Mouse (Mus musculus): ENCODE data around the gene Yif1b. TPM values are rescaled to one million over a fixed set of nuclear protein-coding genes. Genes with fewer than 3 reads are reported as not detected.
"Not testable (repeated sequence)": the region's sequence is repeated elsewhere in the genome, so short reads cannot be mapped to it uniquely, and the experiment has no call there.

Yif1b gene
- total RNA-seq (2014; fragmentation: Nextera tagmentation) (32.2 and 50.7 TPM in 2 replicates), total RNA-seq (2017) (11.4 and 23.5 TPM in 2 replicates)

DNA sequence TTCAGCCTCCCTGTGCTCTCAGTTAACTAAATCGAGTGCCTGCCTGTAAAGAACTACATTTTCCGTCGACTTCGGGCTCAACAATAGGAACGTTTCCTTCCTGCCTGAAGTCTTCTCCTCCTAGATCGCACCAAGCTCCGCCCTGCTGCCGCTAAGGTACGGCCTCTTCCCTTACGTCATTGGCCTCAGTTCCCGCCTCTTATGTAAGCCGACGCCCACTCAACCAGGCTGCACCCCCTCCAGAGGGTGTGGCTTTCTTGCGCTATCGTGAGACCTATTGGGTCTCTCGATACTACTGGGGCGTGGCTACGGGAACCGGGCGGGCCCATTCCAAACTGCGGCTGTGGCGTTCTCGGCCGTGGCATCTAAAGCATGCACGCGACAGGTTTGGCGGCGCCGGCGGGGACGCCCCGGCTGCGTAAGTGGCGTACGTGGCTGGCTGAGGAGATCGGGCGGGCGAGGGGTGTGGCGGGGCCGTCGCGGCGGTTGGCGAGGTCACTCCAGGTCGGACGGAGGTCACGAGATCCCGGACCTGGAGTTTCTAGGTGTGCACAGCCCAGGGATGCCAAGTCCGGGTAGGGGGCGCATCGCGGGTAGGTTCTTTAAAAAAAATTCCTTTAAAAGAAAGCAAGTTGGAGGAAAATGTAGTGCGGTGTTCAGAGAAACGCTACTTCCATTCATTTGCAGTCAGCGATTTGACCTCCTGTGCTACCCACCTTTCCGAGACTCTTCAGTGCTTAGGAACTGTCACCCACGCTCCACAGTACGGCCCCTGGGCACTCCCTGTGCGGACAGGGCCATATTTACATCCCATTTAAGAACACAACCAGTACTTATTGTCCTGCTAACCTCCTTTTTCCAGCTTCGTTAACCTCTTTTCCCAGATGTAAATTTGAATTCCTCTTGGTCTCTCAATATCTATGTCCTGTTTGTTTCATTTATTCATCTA lies at the start of gene Yif1b:
TSS of gene Yif1b (plus strand) at position 311 of the 949 bp plus-strand sequence.
- peak; percentile 93 for ATAC-seq (replicated peaks; ENCODE audit: low FRiP score, low TSS enrichment, poor library complexity, severe bottlenecking)

DNA sequence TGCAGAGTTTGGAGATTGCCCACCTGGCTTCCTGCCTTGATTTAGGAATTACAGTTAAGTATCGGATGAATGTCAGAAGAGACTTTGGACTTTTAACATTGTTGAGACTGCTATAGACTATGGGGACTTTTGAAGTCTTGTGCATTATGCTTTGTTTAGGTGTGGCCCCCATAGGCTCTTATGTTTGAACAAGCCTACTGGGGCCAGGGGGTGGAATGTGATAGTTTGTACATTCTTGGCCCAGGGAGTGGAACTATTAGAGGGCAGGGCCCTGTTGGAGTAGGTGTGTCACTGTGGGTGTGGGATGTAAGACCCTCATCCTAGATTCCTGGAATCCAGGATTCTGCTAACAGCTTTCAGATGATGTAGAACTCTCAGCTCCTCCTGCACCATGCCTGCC lies 43.9 kb upstream of the Yif1b start:
- not testable (repeated sequence) for ATAC-seq (replicated peaks; ENCODE audit: low FRiP score, low TSS enrichment, poor library complexity, severe bottlenecking)

DNA sequence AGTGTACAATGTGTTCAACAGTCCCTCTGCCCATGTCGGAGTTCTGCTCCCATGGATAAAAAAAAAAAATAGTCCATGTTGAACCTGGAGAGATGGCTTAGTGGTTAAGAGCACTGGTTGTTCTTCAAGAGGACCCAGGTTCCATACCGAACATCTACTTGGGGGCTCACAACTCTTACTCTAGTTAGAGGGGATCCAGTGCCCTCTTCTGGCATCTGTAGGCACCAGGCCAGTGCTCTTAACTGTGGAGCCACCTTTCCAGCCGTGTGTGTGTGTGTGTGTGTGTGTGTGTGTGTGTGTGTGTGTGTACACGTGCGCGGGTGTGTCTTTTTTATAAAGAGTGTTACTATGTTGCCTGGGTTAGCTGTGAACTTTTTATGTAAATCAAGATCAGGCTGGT lies 35.6 kb upstream of the Yif1b start:
- ATAC-seq (replicated peaks; ENCODE audit: low FRiP score, low TSS enrichment, poor library complexity, severe bottlenecking): no peak

DNA sequence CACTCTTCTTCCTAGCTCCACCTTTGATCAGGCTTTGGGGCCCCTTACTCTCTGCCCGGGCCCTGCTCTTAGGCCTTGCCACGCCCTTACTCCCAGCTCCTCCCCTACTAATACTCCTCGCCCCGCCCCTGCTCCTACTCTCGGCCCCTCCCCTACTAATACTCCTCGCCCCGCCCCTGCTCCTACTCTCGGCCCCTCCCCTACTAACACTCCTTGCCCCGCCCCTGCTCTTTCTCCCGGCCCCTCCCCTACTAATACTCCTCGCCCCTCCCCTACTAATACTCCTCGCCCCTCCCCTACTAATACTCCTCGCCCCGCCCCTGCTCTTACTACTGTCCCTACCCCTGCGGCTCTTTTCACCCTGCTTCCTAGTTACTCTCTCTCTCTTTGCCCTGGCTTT lies 27.1 kb upstream of the Yif1b start:
- ATAC-seq (replicated peaks; ENCODE audit: low FRiP score, low TSS enrichment, poor library complexity, severe bottlenecking): peak; percentile 67

- ATAC-seq (replicated peaks; ENCODE audit: low FRiP score, low TSS enrichment, poor library complexity, severe bottlenecking): peak; percentile 90
Measured at GRCm38 (mm10) chr7:29211415-29212198, 26.5 kb upstream of the Yif1b start.

- ATAC-seq (replicated peaks; ENCODE audit: low FRiP score, low TSS enrichment, poor library complexity, severe bottlenecking): no peak
Measured at GRCm38 (mm10) chr7:29212199-29212765, 25.8 kb upstream of the Yif1b start.

DNA sequence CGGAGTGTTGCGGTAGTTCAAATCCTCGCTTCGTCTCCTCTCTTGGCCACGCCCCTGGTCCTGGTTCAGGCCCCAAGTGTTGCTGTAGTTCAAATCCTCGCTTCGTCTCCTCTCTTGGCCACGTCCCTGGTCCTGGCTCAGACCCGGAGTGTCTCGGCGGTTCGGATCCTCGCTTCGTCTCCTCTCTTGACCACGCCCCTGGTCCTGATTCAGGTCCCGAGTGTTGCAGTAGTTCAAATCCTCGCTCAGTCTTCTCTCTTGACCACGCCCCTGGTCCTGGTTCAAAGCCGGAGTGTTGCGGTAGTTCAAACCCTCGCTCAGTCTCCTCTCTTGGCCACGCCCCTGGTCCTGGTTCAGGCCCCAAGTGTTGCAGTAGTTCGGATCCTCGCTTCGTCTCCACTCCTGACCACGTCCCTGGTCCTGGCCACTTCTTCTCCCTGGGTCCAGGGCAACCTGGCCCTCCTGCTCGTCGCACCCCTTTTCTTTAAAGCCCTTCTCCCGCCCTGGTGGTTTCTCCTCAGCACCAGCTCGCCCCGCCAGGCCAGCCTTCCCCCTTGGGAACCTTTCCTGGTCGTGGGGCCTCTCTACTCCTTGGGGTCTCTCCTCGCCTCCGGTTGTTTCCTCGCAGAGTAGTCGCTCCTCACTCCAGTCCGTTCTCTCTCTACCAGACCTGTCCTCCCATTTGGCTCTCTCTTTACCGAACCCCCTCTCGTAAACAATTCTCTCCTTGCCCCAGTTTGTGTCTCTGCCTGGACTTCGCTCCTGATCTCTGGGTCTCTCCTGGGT lies 25.2 kb upstream of the Yif1b start:
- ATAC-seq (replicated peaks; ENCODE audit: low FRiP score, low TSS enrichment, poor library complexity, severe bottlenecking): not testable (repeated sequence)

DNA sequence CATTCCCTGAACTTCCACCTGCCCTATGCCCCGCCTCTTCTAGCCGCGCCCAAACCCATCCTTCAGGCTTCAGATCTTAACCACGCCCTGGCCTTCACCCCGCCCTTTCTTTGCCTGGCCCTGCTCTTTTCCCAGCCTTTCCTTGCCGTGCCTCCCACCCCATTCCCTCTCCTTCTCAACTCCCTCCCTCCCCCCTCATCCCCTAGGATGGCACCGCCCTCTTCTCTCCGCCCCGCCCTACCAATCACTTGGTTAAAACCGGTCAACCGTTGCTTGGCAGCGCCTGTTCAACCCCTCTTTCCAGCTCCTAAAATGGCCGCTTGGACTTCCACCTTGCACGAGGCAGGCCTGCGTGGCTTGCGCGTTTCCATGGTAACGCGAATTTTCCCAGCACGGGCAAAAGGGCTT lies 24.4 kb upstream of the Yif1b start, which contains the start of gene Catsperg1:
TSS of gene Catsperg1 (minus strand) at position 361 of the 408 bp plus-strand sequence.
- no peak for ATAC-seq (replicated peaks; ENCODE audit: low FRiP score, low TSS enrichment, poor library complexity, severe bottlenecking)

DNA sequence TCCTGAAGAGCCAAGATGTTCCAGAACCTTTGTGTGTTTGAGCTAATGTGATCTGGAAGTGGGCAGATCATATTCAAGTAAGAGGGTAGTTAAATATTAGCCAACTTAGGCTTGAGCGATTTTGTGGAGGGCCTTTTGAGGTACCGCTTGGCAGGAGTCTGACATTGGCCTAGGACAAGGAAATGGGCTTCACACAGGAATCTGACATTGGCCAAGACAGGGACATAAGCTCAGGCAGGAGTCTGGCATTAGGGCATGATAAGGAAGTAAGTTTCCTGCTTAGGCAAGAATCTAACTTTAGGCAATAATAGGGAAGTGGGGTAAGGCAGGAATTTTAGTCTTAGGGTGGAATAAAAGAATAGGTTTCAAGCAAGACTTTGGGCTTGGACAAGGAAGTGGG lies 23.9 kb upstream of the Yif1b start:
- no peak for ATAC-seq (replicated peaks; ENCODE audit: low FRiP score, low TSS enrichment, poor library complexity, severe bottlenecking)

DNA sequence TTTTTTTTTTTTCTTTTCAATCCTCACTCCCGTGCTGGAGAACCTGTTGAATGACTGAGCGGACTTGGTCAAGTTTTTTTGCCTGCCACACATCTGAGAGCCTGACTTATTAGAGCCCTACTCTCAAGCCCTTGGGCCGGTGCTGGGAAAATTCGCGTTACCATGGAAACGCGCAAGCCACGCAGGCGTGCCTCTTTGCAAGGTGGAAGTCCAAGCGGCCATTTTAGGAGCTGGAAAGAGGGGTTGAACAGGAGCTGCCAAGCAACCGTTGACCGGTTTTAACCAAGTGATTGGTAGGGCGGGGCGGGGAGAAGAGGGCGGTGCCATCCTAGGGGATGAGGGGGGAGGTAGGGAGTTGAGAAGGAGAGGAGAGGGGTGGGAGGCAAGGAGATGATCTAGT lies 23.3 kb upstream of the Yif1b start:
- no peak for ATAC-seq (replicated peaks; ENCODE audit: low FRiP score, low TSS enrichment, poor library complexity, severe bottlenecking)

GRCm38 (mm10) chr7:29224756-29225394 lies 13.3 kb upstream of the Yif1b start:
- no peak for ATAC-seq (replicated peaks; ENCODE audit: low FRiP score, low TSS enrichment, poor library complexity, severe bottlenecking)

- ATAC-seq (replicated peaks; ENCODE audit: low FRiP score, low TSS enrichment, poor library complexity, severe bottlenecking): no peak
Measured at GRCm38 (mm10) chr7:29225520-29225919, 12.6 kb upstream of the Yif1b start.

GRCm38 (mm10) chr7:29228202-29228601 lies 9.9 kb upstream of the Yif1b start:
- ATAC-seq (replicated peaks; ENCODE audit: low FRiP score, low TSS enrichment, poor library complexity, severe bottlenecking): no peak

DNA sequence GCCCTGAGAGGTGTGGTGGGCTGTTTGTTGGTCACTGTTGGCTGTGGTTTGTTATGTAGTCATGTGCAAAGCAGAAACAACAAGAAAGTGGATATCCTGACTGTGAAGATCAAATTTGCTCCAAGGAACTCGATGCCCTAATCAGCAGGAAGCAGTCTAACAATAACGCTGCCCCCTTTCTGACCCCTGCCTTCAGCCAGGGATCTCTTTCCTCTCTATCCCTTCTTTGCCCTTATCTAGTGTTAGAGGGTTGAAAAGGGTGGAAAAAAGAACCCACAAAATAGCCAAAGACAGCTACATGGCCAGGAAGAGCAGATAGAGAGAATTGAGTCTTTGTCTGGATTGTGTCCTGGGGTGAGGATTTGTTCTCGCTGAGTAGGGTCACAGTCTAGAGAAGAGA lies 7.6 kb upstream of the Yif1b start:
- no peak for ATAC-seq (replicated peaks; ENCODE audit: low FRiP score, low TSS enrichment, poor library complexity, severe bottlenecking)

GRCm38 (mm10) chr7:29231517-29231916 lies 6.6 kb upstream of the Yif1b start:
- no peak for ATAC-seq (replicated peaks; ENCODE audit: low FRiP score, low TSS enrichment, poor library complexity, severe bottlenecking)

GRCm38 (mm10) chr7:29232247-29233013 lies 5.7 kb upstream of the Yif1b start, which contains the start of gene Kcnk6:
TSS of gene Kcnk6 (minus strand) at chr7:29232515.
- no peak for ATAC-seq (replicated peaks; ENCODE audit: low FRiP score, low TSS enrichment, poor library complexity, severe bottlenecking)

DNA sequence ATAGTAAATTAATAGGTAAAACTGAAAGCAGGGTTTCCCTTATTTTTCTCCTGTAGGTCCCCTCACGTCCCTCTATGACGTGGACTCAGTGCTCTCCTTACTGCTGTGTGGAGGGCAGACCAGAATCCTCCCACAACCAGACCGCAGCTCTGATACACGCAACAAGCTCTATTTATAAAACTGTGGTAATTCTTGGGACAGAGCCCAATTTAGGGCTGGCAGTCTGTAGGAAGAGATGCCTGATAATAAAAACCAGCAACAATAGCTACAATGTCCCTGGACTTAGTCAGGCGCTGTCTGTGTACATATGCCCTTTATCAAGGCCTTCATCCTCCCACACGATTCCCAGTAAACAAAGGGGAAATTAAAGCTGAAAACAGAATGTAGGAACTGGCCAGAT lies 4.4 kb upstream of the Yif1b start:
- peak; percentile 49 for ATAC-seq (replicated peaks; ENCODE audit: low FRiP score, low TSS enrichment, poor library complexity, severe bottlenecking)

- no peak for ATAC-seq (replicated peaks; ENCODE audit: low FRiP score, low TSS enrichment, poor library complexity, severe bottlenecking)
Measured at GRCm38 (mm10) chr7:29234661-29235060, 3.5 kb upstream of the Yif1b start.
